Mouse (Mus musculus) lung, embryonic 16.5 days (tissue): Measurements from ENCODE around the gene Rhcg. TPM values are rescaled to one million over a fixed set of nuclear protein-coding genes. Genes with fewer than 3 reads are reported as not detected.

Source experiments
- ATAC-seq: fragments of 200-750 bp; cut with Nextera tagmentation; 2 replicates; pipeline ENCODE4 v1.8.0; 2017; ENCODE audit warnings: low read depth, mild to moderate bottlenecking, moderate library complexity
- H3K27ac ChIP-seq: fragments of 300-500 bp; sonication (generic); 2 replicates; pipeline ENCODE4 v1.5.1; 2014; ENCODE audit warnings: mild to moderate bottlenecking, control low read depth, low read length
- H3K27me3 ChIP-seq: fragments of 300-500 bp; sonication (generic); 2 replicates; pipeline ENCODE4 v1.6.1; 2014; ENCODE audit warnings: low read depth, low read length, mixed read lengths; ENCODE audit not compliant: control insufficient read depth, insufficient read depth
- H3K36me3 ChIP-seq: fragments of 300-500 bp; sonication (generic); 2 replicates; pipeline ENCODE4 v1.6.1; 2014; ENCODE audit warnings: low read length; ENCODE audit not compliant: control insufficient read depth, insufficient read depth
- H3K4me1 ChIP-seq: fragments of 300-500 bp; sonication (generic); replicated peaks from 2 replicates; pipeline ENCODE4 v1.6.1; 2014; ENCODE audit warnings: low read length, mixed read lengths; ENCODE audit not compliant: control insufficient read depth, insufficient read depth
- H3K4me2 ChIP-seq: fragments of 300-500 bp; sonication (generic); 2 replicates; pipeline ENCODE4 v1.6.1; 2014; ENCODE audit warnings: low read depth, low read length, control low read depth
- H3K4me3 ChIP-seq: fragments of 300-500 bp; sonication (generic); 2 replicates; pipeline ENCODE4 v1.5.1; 2014; ENCODE audit warnings: mild to moderate bottlenecking, low read length, control low read depth
- H3K9ac ChIP-seq: fragments of 300-500 bp; sonication (generic); 2 replicates; pipeline ENCODE4 v1.6.1; 2014; ENCODE audit warnings: low read length, control low read depth
- H3K9me3 ChIP-seq: fragments of 300-500 bp; sonication (generic); 2 replicates; pipeline ENCODE4 v1.6.1; 2016; ENCODE audit warnings: low read length; ENCODE audit not compliant: control insufficient read depth
- WGBS: fragments of 180-500 bp; shearing (Covaris S2); extraction: QIAGEN DNeasy Blood & Tissue Kit; methylation state at CpG from one replicate; pipeline ENCODE4 v1.1.7; 2014; 5-methylcytosine and 5-hydroxymethylcytosine counted together
- polyA plus RNA-seq: library from polyadenylated mRNA; unstranded; fragments of >200 nt; fragmentation: Nextera tagmentation; extraction: Ambion mirVana; gene quantifications from 2 replicates; pipeline ENCODE4 v1.2.1, GENCODE M21; 2015

The Rhcg gene
- polyA plus RNA-seq, 1 experiment from 2014 or later: 0.06 TPM

DNA sequence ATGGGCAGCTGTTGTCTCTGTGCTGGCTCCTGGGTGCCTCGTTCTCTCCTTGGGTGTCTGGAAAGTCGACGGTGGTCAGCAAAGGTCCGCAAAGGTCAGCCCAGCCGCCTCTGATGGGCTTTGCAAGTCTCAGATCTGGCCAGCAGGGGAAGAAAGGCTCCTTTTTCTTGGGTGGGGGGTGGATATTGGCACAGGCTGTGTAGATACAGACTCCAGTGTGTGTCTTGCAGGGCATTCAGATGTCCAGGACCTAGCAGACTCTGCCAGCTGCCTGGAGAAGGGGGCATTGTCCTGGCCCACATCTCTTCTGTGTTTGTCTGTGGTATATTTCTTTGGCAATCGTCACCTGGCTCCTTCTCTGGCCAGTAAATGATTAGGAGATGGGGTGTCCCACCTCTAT is 49.2 kb downstream of the Rhcg start:
- H3K4me2 ChIP-seq: no peak overlapping the region
- H3K27me3 ChIP-seq: peaks cover 9% of the 10 kb centered on the region
- no peaks in the 10 kb centered on the region for H3K9me3 ChIP-seq
- no peak overlapping the region for H3K27ac ChIP-seq
- ATAC-seq: no peak
- H3K4me3 ChIP-seq: no peak overlapping the region
- 64% methylated on average over 6 of the region's 6 CpGs for WGBS
- no peak overlapping the region for H3K9ac ChIP-seq
- H3K36me3 ChIP-seq: no peaks in the 10 kb centered on the region
- H3K4me1 ChIP-seq: no peaks in the 10 kb centered on the region

DNA sequence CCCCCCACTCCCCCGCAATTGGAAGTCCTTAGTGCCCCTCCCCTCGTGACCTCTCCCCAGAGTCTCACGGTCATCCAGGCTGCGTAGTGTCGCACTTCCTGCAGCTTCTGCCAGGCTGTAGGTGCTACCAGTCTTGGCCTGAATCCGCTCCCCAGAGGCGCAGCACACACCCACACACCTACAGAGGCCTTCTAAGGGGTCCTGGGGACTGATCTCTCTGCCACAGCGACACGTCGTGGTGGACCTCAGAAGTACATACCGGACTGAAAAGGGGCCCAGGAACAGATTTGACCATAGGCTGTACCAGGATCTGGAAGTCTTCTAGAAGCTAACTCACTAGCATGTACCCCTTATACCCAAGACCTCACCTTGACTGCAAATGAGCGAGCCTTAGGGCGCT is 53.8 kb downstream of the Rhcg start:
- Histone ChIP-seq H3K27ac (no peak overlapping the region), H3K27me3 (peaks cover 9% of the 10 kb centered on the region), H3K36me3 (no peaks in the 10 kb centered on the region), H3K9me3 (no peaks in the 10 kb centered on the region), H3K9ac (no peak overlapping the region), H3K4me2 (no peak overlapping the region), H3K4me3 (no peak overlapping the region), H3K4me1 (no peaks in the 10 kb centered on the region)
- WGBS: 23% methylated on average over 13 of the region's 13 CpGs
- no peak for ATAC-seq

DNA sequence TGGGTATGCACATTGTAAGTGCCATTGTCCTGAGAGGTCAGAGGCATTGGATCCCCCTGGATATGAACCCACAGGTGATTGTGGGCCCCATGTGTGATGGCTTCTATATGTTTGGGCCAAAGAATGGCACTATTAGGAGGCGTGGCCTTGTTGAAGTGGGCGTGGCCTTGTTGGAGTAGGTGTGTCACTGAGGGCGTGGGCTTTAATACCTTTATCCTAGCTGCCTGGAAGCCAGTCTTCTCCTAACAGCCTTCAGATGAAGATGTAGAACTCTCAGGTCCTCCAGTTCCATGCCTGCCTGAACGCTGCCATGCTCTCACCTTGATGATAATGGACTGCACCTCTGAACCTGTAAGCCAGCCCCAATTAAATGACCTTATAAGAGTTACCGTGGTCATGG is 55.1 kb downstream of the Rhcg start:
- H3K27me3 ChIP-seq: peaks cover 12% of the 10 kb centered on the region
- H3K9me3 ChIP-seq: no peaks in the 10 kb centered on the region
- no peak overlapping the region for H3K27ac ChIP-seq
- no peak overlapping the region for H3K4me2 ChIP-seq
- H3K4me3 ChIP-seq: no peak overlapping the region
- no peak for ATAC-seq
- no peaks in the 10 kb centered on the region for H3K36me3 ChIP-seq
- WGBS: 39% methylated on average over 5 of the region's 5 CpGs
- no peak overlapping the region for H3K9ac ChIP-seq
- H3K4me1 ChIP-seq: no peaks in the 10 kb centered on the region

DNA sequence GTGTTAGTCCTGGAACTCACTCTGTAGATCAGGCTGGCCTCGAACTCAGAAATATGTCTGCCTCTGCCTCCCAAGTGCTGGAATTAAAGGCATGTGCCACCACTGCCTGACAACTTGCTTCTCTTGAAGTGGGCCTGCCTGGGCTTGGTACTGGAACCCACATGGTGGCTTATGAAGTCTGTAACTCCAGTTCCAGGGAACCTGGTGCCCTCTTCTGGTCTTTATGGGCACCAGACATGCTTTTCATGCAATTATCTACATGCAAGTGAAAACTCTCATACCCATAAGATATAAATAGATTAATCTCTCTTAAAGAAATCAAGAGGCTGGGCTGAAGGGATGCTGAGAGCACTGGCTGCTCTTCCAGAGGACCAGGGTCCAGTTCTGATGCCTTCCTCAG is 58.8 kb downstream of the Rhcg start:
- no peak for ATAC-seq
- Histone ChIP-seq H3K9ac (no peak overlapping the region), H3K36me3 (no peaks in the 10 kb centered on the region), H3K4me3 (no peak overlapping the region), H3K27ac (no peak overlapping the region), H3K4me1 (no peaks in the 10 kb centered on the region), H3K9me3 (no peaks in the 10 kb centered on the region), H3K27me3 (peaks cover 37% of the 10 kb centered on the region), H3K4me2 (no peak overlapping the region)
- WGBS: 70% methylated on average over 1 of the region's 1 CpGs

DNA sequence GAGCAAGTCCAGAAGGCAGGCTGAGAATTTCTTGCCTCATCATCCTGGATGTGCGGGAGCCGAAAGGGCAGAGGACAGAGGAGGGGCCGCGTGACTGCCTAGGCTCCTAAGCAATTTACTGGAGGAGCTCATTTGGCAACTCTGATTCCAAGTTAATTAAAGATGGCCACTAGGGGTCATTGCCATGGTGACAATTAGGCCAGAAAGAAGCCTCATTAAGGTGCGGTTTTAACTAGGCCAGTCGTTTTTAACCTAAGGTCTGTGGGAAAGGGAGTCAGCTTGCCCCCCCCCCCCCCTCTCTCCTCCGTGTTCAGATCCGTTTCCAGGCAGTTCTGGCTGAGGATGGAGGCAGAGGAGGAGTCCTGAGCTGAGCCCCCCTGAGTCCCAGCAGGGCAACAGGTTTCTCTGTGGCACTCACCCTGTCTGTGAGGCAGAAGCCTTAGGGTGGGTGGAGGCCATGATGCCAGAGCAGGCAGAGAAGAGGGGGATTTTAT is 59.7 kb downstream of the Rhcg start:
- H3K4me1 ChIP-seq: no peaks in the 10 kb centered on the region
- no peak for ATAC-seq
- 11% methylated on average over 8 of the region's 8 CpGs for WGBS
- peaks cover 45% of the 10 kb centered on the region for H3K27me3 ChIP-seq
- no peak overlapping the region for H3K4me3 ChIP-seq
- H3K9ac ChIP-seq: no peak overlapping the region
- H3K4me2 ChIP-seq: no peak overlapping the region
- no peaks in the 10 kb centered on the region for H3K9me3 ChIP-seq
- H3K36me3 ChIP-seq: no peaks in the 10 kb centered on the region
- no peak overlapping the region for H3K27ac ChIP-seq

DNA sequence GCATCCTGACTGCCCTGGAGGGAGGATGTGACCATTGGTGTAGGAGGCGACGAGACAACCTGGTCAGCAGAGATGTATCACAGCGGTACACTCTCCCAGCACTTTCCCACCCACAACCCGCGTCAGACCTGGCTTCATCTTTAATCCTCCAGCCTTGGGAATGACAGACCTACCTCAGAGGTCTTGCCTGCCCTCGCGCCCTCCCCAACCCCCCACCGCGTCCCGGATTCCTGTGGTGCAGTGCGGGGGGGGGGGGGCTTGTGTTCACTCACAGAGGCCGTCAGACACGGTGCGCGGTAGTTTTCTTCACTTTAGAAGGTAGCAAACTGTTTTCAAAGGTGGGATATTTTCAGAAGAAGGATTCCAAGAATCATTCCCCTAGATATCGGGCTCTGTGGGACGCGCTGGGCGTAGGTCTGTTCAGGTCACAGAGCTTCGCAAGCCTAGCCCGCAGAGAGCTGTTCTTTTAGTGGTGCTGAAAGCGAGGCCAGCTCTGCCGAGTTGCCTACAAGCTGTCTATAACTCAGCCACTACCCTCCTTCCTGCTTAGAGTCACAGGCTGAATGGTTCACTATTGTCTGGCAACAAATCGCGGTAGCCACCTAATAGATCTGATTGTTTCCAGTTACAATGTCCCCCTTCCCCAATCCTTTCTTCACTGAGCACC is 62.0 kb downstream of the Rhcg start:
- no peaks in the 10 kb centered on the region for H3K9me3 ChIP-seq
- peaks cover 48% of the 10 kb centered on the region for H3K27me3 ChIP-seq
- H3K9ac ChIP-seq: no peak overlapping the region
- no peaks in the 10 kb centered on the region for H3K36me3 ChIP-seq
- no peak for ATAC-seq
- no peak overlapping the region for H3K27ac ChIP-seq
- no peak overlapping the region for H3K4me2 ChIP-seq
- no peaks in the 10 kb centered on the region for H3K4me1 ChIP-seq
- 1% methylated on average over 25 of the region's 25 CpGs for WGBS
- H3K4me3 ChIP-seq: no peak overlapping the region

DNA sequence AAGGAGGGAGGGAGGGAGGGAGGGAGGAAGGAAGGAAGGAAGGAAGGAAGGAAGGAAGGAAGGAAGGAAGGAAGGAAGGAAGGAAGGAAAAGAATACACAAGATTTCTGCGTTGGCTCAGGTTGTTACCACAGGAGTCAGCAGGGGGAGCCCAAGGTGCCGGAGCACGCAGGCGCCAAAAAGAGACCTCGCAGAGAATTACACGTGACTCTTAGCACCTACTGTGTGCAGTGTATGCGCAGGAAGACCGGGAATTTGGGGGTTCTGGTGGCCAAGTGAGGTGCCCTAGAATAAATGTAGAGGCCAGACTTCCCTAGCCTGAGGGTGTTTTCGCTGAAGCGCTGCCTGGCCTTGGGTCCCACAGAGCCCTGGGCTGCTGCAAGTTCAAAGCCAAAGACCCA is 64.8 kb downstream of the Rhcg start:
- Histone ChIP-seq H3K27ac (no peak overlapping the region), H3K36me3 (no peaks in the 10 kb centered on the region), H3K4me1 (no peaks in the 10 kb centered on the region), H3K9me3 (no peaks in the 10 kb centered on the region), H3K27me3 (peaks cover 70% of the 10 kb centered on the region), H3K4me3 (no peak overlapping the region), H3K4me2 (no peak overlapping the region), H3K9ac (no peak overlapping the region)
- ATAC-seq: no peak
- WGBS: 6% methylated on average over 10 of the region's 10 CpGs

DNA sequence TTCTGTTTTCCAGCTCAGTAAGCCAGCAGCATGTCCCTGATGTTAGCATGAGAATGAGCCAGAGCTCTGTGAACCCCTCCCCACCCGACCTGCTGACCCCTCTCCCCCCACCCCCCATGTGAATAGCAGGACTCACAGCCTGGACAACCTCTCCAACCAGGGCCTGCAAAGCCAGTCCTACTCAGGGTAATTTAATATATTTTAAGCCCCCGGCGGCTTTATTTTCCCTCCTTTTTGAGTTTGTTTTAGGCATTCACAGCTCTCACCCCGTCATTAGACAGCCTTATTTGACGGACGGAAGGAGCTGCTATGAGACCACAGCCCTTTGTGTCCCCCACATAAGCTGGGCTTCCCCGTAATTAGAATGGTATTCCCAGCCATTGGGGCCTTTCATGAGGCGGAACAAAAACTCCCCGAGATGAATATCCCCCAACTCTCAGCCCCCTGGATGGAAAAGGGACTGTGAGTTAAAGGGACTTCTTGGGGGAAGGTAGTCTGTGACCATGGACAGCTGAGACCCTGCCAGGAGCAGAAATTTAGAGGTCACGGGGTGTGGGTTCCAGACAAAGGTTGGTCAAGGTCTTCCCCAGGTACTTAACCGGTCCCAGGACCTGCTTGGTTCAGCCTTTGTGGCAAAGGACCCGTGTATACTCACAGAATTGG is 68.4 kb downstream of the Rhcg start:
- no peaks in the 10 kb centered on the region for H3K36me3 ChIP-seq
- no peak overlapping the region for H3K9ac ChIP-seq
- H3K4me3 ChIP-seq: no peak overlapping the region
- H3K27me3 ChIP-seq: peaks cover 72% of the 10 kb centered on the region
- no peak for ATAC-seq
- H3K4me1 ChIP-seq: no peaks in the 10 kb centered on the region
- H3K4me2 ChIP-seq: no peak overlapping the region
- 38% methylated on average over 12 of the region's 12 CpGs for WGBS
- no peaks in the 10 kb centered on the region for H3K9me3 ChIP-seq
- H3K27ac ChIP-seq: no peak overlapping the region

DNA sequence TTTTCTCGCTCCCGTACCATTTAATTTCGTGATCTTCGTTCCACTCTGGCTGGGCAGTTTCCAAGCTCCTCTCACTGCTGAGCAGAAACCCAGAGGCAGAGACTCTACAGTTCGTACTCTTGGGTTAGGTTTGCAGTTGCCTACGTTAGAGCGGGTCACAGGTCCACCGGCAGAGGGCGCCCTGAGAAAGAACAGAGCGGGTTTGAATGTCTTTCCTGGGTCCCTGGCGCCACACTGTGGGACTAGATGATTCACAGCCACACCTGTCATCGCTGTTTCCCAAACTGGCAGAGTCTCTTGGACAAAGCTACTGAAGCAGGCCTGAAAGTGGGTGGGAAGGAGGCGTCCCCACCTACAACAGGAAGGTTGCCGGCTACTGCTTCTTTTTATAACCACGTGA is 70.4 kb downstream of the Rhcg start:
- 2% methylated on average over 15 of the region's 15 CpGs for WGBS
- H3K4me2 ChIP-seq: no peak overlapping the region
- H3K9me3 ChIP-seq: no peaks in the 10 kb centered on the region
- no peak overlapping the region for H3K27ac ChIP-seq
- peaks cover 81% of the 10 kb centered on the region for H3K27me3 ChIP-seq
- no peak overlapping the region for H3K9ac ChIP-seq
- ATAC-seq: peak; percentile 56; the same call in 1 of the 2 replicates
- peaks cover 5% of the 10 kb centered on the region; the same call in 1 of the 2 replicates for H3K4me1 ChIP-seq
- H3K36me3 ChIP-seq: no peaks in the 10 kb centered on the region
- H3K4me3 ChIP-seq: no peak overlapping the region
